Mouse (Mus musculus) mouse embryonic stem cell (cell line): ENCODE results near the gene Uqcr10.

ENCODE experiments used
- in situ Hi-C, 2 experiments: fragments of 300-500 bp; cut with MboI; formaldehyde crosslinking; loops; 1 replicate in 1 of 2; 3 replicates in 1 of 2; pipeline ENCODE4 v1.14.3; 2019 to 2020; ENCODE audit warnings: low sequenced_read_pairs in 2 of 2, low pct_unique_long_range_greater_than_20kb in 1 of 2, mixed read lengths in 1 of 2; ENCODE audit not compliant: unreplicated experiment in 1 of 2

The Uqcr10 gene

GRCm38 (mm10) chr11:4704072-4704964, at the start of gene Uqcr10, which contains the start of gene Zmat5:
TSS of gene Uqcr10 (minus strand) at chr11:4704342.
TSS of gene Zmat5 (plus strand) at chr11:4704678.
- in situ Hi-C loops, result no loop called here

DNA sequence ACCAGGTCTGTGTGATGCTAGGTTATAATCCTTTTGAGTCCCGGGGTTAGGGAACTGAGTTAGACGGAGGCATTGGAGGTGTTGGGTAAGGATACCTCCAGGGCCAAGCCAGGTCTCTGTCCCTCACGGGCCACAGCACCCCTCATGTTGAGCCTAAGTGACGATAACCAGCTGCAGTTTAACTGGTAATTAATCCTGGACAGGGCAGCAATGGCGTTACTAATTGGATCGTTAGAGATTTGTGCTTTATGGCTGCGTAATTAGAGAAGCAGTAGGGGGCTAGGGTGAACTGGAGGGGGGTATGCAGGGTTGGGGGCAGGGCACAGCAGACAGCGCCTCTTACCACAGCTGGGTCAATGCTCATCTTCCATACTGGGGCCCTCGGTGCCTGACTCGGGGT, 48.7 kb upstream of the Uqcr10 start:
- in situ Hi-C loops, result no loop called here

DNA sequence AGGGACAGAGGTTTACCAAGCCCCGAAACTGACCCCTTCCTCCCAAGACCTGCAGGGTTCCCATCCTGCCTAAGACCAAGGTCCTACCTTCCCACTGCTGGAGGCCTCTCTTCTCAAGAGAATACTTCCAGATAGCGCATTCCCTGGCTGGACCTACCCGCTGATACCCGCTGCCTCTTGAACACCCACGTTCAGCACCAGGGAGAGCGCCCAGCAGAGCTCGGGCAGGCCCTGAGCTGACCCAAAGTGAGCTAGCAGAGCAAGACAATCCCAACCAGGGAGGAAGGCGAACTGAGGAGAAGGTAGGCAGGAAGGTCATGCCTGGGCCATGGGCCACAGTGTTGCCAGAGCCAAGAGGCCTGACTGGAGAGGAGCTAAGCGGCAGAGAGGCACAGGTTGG, 46.1 kb upstream of the Uqcr10 start:
- in situ Hi-C loops, result no loop called here

DNA sequence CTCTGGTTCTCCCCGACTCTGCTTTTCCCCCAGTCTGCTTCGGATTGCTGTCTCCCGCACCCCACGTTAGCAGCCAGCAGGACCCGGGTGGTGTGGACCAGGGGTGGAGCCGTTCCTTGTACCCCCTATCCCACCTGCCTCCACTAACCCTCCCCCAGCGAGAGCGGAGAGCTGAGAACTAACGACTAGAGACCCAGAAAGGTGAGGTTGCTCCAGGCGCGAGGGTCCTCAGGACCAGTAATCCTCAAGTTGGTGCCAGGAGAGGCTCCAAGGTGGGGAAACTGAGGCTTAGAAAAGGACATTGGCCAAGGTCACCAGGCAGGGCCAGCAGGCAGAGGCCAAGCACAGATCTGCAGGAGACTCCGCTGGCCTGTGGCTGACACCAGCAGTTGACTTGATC, 43.1 kb upstream of the Uqcr10 start:
- in situ Hi-C loops, result no loop called here

- in situ Hi-C loops, result no loop called here
Observed at GRCm38 (mm10) chr11:4746733-4747132, 42.6 kb upstream of the Uqcr10 start, which contains the start of gene Cabp7. TSS of gene Cabp7 (minus strand) at chr11:4746778.

DNA sequence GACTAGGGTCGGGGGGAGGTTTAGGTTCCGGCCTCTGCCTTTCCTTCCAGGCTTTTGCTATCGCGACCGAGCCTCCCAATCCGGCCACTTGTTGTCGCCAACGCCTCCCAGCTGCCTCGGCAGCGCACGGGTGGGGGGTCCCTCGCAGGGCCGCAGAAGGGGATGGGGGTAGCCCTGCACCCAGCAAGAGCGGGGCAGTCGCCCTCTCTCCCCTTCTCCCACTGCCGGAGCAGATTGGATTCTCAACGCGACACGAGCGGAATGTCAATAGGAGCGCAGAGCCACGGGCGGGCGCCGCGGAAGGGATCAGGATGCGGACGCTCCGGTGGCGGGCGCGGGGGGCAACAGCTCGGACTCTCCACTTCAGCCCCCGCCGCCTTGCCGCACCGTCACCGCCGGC, 41.8 kb upstream of the Uqcr10 start:
- in situ Hi-C loops, result no loop called here

DNA sequence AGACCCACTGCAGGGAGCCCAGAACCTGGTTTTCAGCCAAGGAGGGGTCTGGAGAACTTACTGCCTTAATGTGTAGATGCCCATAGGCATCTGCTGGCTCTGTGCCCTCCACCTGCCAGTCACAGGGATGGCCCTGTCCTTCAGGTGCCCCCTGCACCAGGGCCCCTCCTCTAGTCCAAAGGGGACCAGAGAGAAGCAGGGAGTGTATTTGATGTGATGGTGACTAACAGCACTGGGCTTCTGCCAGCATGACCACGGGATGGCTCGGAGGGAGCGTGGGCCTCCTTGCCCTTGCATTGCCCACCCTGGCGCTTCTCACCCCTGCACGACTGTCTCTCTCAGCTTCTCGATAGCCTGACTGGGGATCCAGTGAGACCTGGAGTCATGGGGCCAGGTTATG, 40.5 kb upstream of the Uqcr10 start:
- in situ Hi-C loops, result no loop called here

DNA sequence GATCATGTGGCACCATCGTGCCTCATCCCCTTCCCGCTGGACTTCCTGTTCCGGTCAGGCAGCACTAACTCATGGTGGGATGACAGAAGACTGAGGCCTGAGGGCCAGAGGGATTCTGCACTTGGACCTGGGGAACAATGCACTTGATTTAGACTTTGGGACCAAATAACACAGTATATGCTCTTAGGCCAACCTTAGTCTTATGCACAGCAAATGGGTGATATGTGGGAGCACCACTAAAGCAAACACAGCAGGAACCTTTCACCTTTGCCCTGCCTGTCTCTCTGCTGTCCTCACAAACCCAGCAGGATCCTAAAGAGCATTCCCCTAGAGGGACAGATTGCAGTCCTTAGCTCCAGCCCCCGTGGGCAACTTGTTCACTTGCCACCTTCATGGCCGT, 36.6 kb upstream of the Uqcr10 start:
- in situ Hi-C loops, result no loop called here

DNA sequence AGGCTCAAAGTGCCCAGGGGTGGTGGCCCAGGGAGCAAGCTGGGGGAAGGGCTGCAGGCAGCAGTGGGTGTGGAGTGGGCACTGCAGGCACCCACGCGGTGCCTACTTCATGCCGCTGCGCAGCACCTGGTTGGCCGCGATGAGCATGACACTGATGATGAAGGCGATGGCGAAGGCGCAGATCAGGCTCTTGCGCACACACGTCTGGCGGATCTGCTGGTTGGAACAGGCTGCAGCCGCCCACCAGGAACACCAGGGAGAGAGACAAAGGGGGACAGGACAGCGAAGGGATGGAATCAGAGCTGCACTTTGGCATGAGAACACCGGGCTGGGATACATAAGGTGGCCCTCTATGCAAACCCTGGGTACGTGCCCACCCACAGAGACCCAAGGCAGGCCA, 34.6 kb upstream of the Uqcr10 start:
- in situ Hi-C loops, result no loop called here

DNA sequence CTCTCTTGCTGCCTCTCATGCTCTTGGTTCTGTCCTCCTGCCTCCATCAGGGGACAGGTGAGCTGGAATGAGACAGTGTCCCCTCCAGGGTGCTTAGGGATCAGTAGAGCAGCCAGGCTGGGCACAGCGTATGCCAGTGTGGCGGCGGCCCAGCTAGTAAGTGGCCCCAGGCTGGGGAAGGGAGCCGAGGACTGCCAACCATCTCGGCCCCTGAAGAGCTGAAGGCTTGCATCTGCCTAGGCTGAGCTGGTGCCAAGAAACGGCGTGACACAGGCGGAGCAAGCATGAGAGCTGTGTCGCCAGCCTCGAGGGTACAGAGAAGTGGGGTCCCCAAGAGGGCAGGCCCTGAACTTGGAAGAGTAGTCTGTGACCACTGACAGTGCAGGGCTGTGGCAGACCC, 33.5 kb upstream of the Uqcr10 start:
- in situ Hi-C loops, result no loop called here

DNA sequence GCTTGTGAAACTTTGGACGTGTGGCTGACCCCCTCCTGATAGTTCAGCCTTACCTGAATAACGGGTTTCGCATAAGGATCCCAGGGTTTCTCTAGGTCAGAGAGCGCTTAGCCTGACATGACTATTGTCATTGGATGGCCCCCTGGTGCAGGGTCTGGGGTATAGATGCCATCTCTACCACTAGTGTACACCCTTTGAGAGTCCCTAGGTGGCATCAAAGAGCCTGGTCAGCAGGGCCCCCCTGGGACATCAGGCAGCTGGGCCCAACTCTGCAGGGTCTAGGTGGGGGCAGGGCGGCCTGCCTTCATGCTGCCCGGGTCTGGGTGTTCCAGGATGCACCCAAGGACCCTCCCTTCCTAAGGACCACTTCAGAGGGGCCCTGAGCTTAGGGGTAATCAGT, 32.2 kb upstream of the Uqcr10 start:
- in situ Hi-C loops, result no loop called here

- in situ Hi-C loops, result no loop called here
Observed at GRCm38 (mm10) chr11:4734179-4734578, 30.0 kb upstream of the Uqcr10 start.

- in situ Hi-C loops, result no loop called here
Observed at GRCm38 (mm10) chr11:4731781-4732180, 27.6 kb upstream of the Uqcr10 start.

DNA sequence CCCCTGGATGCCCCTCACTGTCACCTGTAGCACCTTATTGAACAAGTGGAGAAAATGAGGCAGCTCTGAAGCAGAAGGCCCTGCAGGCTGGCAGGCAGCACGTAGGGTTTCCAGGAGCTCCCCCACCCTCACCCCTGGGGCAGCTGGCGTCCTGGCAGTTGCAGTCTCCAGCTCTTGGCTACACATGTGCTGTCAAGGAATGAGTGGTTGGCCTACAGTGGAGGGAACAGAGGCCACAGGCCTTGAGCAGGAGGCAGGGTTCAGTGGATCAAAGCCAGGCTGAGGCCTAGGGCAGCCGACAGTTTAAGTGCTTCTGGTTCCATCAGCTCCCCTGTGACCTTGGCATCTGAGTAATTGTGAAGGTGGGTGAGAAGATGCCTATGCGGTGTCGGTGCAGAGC, 26.8 kb upstream of the Uqcr10 start:
- in situ Hi-C loops, result no loop called here

GRCm38 (mm10) chr11:4730096-4730495, 26.0 kb upstream of the Uqcr10 start:
- in situ Hi-C loops, result no loop called here

- in situ Hi-C loops, result no loop called here
Observed at GRCm38 (mm10) chr11:4729603-4730002, 25.5 kb upstream of the Uqcr10 start.

DNA sequence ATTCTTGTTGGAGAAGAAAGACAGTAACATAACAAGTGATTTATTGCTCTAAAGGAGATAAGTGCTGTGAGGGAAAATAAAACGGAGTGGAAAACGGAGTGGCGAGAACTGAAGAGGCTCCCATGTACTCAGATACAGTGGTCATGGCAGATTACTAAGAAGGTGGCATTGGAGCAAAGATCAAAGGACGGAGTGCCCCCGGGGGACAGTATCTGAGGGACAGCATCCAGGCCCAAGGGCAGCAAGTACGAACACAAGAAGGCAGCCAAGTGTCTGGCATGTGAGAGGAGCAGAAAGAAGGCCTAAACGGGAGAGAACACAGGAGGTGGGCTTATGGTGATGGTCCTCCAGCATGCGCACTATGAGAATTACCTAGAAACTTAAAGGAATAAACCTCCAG, 17.6 kb upstream of the Uqcr10 start:
- in situ Hi-C loops, result no loop called here

DNA sequence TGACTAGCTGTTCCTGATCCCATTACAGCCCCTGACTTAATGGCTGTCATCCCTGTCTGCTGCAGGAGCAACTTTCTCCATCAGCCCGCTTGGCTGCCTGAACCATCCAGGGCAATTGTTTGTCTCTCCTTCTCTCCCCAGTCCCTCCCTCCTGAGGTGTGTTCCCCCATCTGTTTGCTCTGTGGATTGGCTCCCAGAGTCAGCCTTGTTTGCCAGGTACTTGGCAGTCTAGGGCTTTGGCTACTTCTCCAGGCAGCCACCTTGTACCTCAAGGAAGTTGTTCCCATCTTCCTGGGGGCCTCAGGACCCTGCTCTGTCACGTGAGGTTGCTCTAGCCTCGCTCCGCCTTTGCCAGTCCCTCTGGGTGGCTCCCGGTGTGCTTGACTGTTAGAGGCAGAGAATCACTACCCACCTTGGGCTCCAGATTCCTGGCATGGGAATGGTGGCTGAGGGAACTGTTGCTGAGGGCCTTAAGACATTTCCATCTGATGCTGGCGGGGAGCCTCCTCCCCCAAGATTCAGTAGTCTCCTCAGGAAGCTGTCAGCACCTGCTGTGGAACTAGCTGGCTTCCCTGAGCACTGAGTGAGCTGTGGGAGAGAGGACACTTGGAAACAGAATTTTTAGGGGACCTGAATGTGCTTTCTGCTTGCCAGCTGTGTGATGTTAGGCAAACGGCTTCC, 16.9 kb upstream of the Uqcr10 start:
- in situ Hi-C loops, result no loop called here

- in situ Hi-C loops, result no loop called here
Observed at GRCm38 (mm10) chr11:4720393-4720792, 16.3 kb upstream of the Uqcr10 start.

- in situ Hi-C loops, result no loop called here
Observed at GRCm38 (mm10) chr11:4719961-4720360, 15.8 kb upstream of the Uqcr10 start.
